Mouse (Mus musculus): ENCODE data around the gene LTO1.
"Not testable (repeated sequence)": the region's sequence is repeated elsewhere in the genome, so short reads cannot be mapped to it uniquely, and the experiment has no call there.

The LTO1 gene

GRCm38 (mm10) chr7:144914948-144915750 is at the start of gene LTO1:
TSS of gene LTO1 (plus strand) at chr7:144915100.
- peak; percentile 82 for DNase-seq (ENCODE audit: low spot score)

DNA sequence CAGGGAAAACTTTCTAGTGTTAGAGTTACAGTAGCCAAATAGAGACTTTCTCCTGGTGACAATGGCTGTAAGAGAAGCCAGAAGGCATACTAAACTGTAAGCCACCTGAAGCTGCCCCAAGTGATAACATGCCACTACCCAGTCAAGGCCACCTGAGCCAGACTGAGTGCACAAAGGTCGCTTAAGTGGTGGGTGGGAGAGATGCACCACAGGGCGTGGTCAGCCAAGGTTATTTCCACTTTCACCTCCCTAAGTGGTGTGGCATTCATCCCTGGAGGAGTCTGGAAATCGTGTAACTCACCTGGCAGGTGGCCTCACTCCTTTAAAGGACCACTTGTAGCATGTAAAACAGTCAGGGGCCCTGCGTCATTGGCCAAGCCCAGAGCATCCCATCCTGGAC is 47.7 kb upstream of the LTO1 start:
- no peak for DNase-seq (ENCODE audit: low spot score)

- DNase-seq (ENCODE audit: low spot score) = no peak
Observed at GRCm38 (mm10) chr7:144867602-144868001, 47.3 kb upstream of the LTO1 start.

DNA sequence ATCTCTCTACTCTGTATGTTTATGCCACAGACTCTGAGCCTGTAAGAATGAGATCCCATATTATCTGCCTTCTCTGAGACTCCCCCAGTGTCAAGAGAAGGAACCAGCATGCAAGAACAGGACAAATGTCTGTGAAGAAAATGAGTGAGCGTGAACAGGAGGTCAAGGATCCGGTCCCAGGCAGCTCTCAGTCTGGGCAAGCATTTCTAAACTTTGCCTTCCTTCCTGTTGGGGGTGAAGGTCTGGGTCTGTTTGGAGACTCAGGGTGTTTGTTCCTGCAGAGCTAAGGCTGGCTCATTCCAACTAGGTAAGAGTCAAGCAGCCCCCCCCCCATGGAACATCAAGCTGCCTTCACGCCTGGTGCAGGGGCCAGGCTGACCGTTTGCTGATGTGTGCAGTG is 42.5 kb upstream of the LTO1 start:
- DNase-seq (ENCODE audit: low spot score) = no peak

DNA sequence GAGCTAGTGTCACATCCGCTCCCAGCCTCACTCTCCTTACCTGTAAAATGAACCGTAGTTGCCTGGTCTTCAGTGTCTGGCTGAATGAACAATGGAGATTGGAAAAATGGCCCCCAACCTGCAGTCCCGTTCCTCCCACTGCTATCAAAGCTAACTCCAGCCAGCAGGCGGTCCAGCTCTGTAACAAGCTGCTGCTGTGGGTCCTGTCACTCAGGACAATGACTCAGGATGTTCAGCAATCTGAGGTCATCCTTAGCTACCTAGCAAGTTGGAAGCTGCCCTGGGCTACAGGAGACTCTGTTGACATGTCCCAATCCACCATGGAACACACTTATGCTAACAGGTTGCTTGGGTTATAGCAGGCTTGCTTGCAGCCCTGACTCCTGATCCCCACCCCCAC is 41.7 kb upstream of the LTO1 start:
- DNase-seq (ENCODE audit: low spot score) = no peak

DNA sequence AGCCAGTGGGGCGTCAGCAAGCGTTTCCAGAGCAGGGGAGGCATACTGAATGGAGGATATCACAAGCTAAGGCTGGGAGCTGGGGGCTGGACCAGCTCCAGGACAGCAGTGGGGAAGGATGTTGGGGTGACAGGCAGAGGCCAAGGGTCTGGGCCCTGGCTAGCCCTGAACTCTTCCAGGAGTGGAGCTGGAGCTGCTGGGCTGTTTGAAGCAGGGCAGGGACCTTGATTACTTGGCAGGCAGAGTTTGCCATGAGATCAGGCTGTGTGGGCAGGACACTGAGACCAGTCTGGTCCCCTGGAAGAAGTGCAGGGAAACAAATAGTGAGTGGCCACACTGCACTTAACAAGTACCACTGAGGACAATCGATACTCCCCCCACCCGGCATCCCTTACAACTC is 40.7 kb upstream of the LTO1 start:
- DNase-seq (ENCODE audit: low spot score) = no peak

GRCm38 (mm10) chr7:144878401-144878800 is 36.5 kb upstream of the LTO1 start:
- DNase-seq (ENCODE audit: low spot score) = no peak

DNA sequence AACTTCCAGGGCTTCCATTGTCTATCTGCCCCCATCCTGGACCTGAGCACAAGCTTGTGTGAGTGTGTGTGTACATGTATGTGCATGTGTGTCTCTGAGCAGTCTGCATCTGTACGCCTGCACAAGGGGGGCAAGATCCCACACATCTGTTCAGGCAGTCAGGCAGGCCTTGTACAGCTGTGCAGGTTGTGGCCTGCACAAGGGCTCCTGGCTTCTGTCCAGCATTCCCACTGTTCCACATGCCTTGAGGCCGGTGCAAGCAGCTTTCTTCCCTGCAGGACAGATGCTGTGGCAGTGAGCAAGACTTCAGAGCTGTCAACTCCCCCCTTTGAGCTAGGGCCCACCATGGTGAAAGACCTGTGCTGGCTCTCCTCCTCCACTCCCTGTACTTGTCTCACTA is 31.8 kb upstream of the LTO1 start:
- DNase-seq (ENCODE audit: low spot score) = no peak

- DNase-seq (ENCODE audit: low spot score) = no peak
Observed at GRCm38 (mm10) chr7:144887672-144888071, 27.2 kb upstream of the LTO1 start.

DNA sequence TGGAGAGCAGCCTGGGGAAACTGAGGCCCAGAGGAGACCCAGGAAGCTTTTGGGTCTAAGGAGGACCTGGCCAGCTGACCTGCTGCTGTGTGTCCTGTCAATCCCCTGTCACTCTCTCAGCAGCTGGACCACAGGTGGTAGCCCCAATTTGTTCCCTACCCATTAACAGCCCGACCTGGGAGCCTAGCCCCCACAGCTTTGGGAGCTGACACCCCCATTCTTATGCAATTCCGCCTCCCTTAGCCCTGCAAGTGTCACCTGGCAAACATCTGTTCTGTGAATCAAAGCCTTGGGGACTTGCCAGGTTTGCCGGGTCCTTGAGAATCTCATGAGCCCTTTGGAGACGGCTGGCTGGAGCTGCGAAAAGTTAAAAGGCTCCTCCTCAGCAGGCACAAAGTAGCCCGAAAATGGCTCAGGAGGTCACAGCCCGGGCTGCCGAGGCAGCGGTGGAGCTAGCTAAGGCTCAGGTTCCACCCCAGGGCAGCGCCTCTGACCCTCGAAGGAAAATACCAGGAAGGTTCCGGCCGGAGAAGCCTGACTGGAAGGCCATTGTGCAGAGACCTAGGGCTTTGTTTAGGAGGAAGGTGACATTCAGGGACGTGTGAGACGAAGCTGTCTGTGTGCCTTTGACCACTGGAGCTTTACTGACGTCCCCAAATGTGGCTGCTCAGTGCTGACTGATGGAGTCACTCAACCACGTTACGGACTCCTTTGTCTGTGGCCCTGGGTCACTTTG is 26.2 kb upstream of the LTO1 start:
- no peak for DNase-seq (ENCODE audit: low spot score)

GRCm38 (mm10) chr7:144890661-144891060 is 24.2 kb upstream of the LTO1 start:
- not testable (repeated sequence) for DNase-seq (ENCODE audit: low spot score)

GRCm38 (mm10) chr7:144891863-144892262 is 23.0 kb upstream of the LTO1 start:
- no peak for DNase-seq (ENCODE audit: low spot score)

DNA sequence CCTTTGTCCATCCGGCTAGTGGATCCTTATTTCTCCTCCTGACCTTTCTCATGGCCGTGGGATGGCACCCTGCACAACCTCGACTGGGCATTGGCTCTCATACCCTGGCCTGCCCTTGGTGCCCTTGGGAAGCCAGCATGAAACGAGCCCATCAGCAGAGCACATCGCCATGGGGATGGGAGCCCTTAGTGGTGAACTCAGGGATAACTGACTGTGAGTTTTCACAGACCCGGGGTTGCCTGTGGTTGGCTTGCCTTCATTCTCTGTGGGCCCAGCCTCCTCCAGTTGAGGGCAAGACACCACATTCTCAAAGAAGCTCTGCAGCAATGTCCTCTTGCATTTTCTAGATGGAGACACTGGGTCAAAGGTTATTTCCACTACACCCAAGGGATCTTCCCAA is 22.6 kb upstream of the LTO1 start:
- DNase-seq (ENCODE audit: low spot score) = no peak

DNA sequence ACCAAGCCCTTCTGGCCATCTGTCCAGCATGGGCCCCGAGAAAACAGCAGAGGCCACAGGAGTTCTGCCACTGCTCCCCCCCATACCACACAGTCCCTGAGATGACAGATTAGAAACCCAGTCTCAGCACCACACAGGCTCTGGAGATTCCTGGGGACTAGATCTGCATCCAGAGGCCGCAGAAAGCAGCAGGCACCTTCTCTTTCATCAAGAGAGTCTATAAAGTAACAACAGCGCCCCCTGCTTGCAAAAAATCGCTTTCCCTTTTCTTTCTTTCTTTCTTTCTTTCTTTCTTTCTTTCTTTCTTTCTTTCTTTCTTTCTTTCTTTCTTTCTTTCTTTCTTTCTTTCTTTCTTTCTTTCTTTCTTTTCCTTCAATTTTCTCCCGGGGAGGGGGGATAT is 20.7 kb upstream of the LTO1 start:
- DNase-seq (ENCODE audit: low spot score) = no peak

GRCm38 (mm10) chr7:144894706-144895105 is 20.2 kb upstream of the LTO1 start:
- DNase-seq (ENCODE audit: low spot score) = no peak

GRCm38 (mm10) chr7:144895305-144896111 is 19.4 kb upstream of the LTO1 start:
- DNase-seq (ENCODE audit: low spot score) = peak; percentile 59

GRCm38 (mm10) chr7:144896294-144897218 is 18.3 kb upstream of the LTO1 start, which contains the start of gene Fgf15:
TSS of gene Fgf15 (plus strand) at chr7:144896531.
- no peak for DNase-seq (ENCODE audit: low spot score)

GRCm38 (mm10) chr7:144898506-144898905 is 16.4 kb upstream of the LTO1 start:
- DNase-seq (ENCODE audit: low spot score) = no peak

DNA sequence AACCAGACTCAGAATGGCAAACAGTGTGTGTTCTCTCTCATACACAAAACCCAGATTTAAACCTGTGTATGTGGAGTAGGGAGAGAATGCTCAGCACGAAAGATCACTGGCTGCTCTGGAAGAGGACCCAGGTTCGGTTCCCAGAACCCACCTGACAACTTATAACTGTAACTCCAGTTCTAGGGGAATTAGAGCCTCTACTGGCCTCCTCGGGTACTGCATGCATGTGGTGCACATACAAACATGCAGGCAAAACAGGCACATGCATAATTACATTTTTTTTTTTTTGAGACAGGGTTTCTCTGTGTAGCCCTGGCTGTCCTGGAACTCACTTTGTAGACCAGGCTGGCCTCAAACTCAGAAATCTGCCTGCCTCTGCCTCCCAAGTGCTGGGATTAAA is 9.4 kb upstream of the LTO1 start:
- DNase-seq (ENCODE audit: low spot score) = not testable (repeated sequence)

GRCm38 (mm10) chr7:144906708-144907397 is 8.0 kb upstream of the LTO1 start:
- peak; percentile 58 for DNase-seq (ENCODE audit: low spot score)

DNA sequence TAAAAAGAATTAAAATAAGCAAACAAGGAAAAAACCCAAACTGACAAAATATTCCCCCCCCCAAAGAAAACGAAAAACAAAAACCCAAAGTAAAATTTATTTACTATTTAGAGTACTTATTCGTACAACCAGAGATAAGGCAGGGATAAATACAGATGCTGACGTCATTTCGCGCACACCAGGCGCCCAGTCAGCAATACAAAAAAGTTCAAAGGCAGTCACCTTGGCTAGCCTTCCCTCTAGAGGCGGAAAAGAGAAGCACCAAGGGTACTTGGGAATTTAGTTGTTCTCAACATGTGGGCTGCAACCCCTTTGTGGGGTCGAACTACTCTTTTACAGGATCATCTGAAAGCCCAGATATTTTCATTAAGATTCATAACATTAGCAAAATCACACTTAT is 7.1 kb upstream of the LTO1 start:
- no peak for DNase-seq (ENCODE audit: low spot score)
